Mouse (Mus musculus) thymus, adult 2 months (tissue): ENCODE measurements around the gene Tsen2.

Experiments used
- CTCF ChIP-seq: fragments of 200-500 bp; IDR thresholded peaks from 2 replicates; pipeline ENCODE4 v1.5.1; 2012; ENCODE audit warnings: mild to moderate bottlenecking, control low read depth, low read length, moderate library complexity, borderline replicate concordance; ENCODE audit not compliant: control insufficient read depth, poor library complexity, insufficient read depth; ENCODE audit errors: extremely low read depth
- POLR2A ChIP-seq: fragments of 200-500 bp; IDR thresholded peaks from 2 replicates; pipeline ENCODE4 v1.6.1; 2012; ENCODE audit warnings: mild to moderate bottlenecking, low read length, control low read depth, moderate library complexity; ENCODE audit not compliant: control insufficient read depth, poor library complexity, insufficient read depth; ENCODE audit errors: extremely low read depth

GRCm38 (mm10) chr6:115591692-115592359, 47.4 kb downstream of the Tsen2 start:
- no peak for TF ChIP-seq CTCF
- TF ChIP-seq POLR2A = no peak
